Mouse (Mus musculus) bone marrow macrophage, adult 2 months (primary cell): ENCODE data around the gene Asic4.

Source experiments
- CTCF ChIP-seq: IDR thresholded peaks from 2 replicates; pipeline ENCODE4 v1.5.1; 2012; ENCODE audit warnings: low read depth, mild to moderate bottlenecking, low read length, moderate library complexity
- POLR2A ChIP-seq: IDR thresholded peaks from 2 replicates; pipeline ENCODE4 v1.6.1; 2012; ENCODE audit warnings: mild to moderate bottlenecking, low read depth, low read length, borderline replicate concordance

GRCm38 (mm10) chr1:75449377-75450135, 680 bp upstream of the Asic4 start:
- TF ChIP-seq CTCF (no peak), POLR2A (no peak)
